Mouse (Mus musculus) yolk sac, embryonic 10.5 days (tissue): ENCODE data around the gene Rnaseh2b.

Experiments used
- DNase-seq: peaks from one replicate; pipeline ENCODE4 v3.0.0-alpha.2; 2017; ENCODE audit warnings: low spot score

The Rnaseh2b gene

DNA sequence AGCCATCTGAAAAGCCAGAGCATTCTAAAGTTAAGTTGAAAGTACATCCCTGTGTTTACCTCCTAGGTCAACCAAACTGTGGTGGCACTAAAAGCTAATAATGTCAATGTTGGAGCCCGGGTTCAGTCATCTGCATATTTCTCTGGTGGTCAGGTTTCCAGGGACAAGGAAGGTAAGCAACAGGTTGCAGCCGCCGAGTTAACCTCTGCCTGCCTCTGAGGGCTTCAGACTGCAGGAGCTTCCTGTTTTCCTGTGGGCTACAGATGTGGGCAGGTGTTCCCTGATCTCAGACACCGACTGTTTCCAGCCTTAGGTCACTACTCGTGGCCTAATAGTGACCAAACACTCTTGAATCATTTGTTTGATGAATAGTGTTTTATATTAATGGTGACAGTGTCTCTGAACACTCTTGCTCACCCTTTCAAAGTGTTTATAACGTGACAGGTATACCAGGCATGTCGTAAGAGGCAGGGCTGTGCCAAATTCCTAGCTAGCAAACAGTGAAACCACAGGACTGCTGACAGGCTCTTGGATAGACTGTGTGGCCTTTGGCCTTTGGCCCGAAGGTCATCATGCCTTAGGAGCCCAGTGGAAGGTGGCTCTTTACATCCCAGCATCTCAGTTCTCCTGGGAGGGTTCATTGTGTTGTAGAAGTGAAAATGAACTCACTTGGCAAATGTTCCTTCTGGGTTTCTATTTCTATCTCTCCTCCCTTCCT lies 69.0 kb downstream of the Rnaseh2b start:
- peak; percentile 73 for DNase-seq

DNA sequence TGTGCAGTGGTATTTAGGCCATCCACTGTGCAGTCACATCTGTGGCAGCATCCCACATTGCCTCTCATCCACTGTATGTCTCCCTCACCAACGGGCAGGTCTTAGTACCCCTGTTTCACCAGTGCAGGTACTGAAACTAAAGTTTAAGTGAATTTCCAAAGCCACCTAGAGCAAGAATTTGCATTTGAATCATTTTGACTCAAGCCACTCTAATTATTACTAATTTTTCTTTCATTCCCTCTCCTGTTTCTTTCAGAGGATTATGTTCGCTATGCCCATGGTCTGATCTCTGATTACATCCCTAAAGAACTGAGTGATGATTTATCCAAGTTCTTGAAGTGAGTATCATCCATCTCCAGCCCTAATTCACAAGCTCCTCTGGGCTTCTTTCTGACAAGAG lies 71.4 kb downstream of the Rnaseh2b start:
- no peak for DNase-seq

GRCm38 (mm10) chr14:62370819-62371218 lies 78.4 kb downstream of the Rnaseh2b start:
- peak; percentile 9 for DNase-seq

GRCm38 (mm10) chr14:62374001-62374400 lies 81.6 kb downstream of the Rnaseh2b start:
- no peak for DNase-seq

- no peak for DNase-seq
Measured at GRCm38 (mm10) chr14:62375694-62376093, 83.3 kb downstream of the Rnaseh2b start.

DNA sequence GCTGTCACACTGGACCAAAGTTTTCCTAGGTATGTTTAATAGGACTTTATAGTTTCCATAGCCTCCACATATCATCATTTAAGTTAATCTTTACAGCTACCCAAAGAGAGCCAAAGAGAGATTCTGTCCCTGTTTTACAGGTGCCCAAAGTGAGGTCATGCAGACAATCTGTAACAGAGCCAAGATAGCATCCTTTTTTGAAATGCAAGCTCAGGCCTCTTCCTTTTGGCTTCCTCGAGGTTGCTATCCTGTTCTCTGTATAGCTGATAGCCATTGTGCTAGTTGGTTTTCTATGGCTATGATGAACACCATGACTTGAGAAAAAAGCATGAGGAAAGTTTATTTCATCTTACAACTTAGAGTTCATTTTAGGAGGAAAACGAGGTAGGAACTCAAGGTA lies 83.7 kb downstream of the Rnaseh2b start:
- DNase-seq: no peak

DNA sequence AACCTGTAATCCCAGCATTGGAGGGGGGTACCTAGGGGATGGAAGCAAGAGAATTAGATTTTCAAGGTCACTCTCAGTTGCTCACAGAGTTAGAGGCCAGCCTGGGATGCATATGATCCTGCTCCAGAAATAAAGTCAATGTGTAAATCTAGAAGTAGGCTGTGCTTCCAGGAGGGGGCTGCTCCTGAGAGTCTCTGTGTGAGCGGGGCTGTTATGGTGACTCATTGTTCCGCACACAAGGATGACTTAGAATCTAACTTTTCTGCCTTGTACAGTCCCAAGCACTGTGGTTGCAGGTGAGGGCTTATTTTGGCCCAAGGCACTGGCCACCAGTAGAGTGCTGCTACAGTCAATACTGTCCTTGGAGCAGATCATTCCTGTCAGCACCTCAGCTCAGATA lies 87.0 kb downstream of the Rnaseh2b start:
- no peak for DNase-seq

DNA sequence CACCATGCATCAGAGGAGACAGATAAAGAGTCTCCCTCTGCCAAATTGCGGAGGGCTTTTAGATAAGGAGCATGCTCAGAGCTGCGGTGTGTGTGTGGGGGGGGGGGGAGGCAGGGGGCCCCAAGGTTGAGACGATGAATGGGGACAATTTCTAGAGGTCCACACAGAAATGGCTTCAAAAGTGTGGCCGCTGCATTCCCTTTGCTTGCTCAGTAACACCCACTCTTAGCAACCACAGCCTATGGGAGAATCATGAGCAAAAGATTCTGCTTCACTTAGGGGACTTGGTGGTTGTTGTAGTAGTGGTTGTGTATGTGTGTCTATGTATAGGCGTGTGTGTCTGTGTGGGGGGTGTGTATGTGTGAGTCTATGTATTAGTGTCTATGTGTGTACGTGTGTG lies 88.2 kb downstream of the Rnaseh2b start:
- no peak for DNase-seq

DNA sequence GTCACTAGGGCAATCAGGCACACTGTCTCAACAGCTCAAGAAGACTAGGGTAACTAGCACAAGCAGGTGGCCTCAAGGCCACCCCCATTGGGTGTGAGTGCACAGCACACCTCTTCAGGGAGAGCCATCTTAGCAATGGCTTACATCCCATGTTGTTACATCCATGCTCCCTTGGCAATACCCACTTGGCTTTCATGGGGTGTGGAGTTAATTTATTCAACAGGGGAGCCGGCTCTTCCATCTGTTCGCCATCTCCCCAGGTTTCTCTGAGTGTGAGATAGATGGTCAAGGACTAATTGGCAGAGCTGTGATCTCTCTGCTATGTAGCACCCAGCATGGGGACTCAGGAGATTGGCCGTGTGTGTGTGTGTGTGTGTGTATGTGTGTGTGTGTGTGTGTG lies 90.7 kb downstream of the Rnaseh2b start:
- DNase-seq: no peak

DNA sequence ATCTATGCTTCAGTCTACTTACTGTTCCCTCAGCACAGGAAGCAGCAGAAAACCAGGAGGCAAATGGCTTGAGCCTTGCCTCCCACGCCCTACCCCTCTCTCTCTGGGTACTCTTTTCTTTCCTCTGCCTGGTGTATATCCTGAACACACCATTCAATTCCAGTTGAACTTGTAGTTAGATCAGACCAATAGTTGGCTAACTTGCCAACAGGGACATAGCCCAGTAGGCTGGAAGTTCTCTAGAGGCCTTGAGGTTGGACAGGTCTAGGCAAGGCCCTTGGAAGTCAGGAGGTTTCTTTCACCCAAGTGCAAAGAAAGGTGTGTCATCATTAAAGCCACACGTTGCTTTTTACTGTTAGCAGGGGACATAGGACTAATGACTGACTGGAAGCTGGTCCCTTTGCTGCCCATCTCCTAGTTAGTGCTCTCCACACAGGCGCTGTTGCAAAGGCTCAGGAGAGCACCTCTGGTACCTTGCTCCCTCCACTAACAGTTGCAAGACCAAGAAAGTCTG lies 91.5 kb downstream of the Rnaseh2b start:
- DNase-seq: no peak

DNA sequence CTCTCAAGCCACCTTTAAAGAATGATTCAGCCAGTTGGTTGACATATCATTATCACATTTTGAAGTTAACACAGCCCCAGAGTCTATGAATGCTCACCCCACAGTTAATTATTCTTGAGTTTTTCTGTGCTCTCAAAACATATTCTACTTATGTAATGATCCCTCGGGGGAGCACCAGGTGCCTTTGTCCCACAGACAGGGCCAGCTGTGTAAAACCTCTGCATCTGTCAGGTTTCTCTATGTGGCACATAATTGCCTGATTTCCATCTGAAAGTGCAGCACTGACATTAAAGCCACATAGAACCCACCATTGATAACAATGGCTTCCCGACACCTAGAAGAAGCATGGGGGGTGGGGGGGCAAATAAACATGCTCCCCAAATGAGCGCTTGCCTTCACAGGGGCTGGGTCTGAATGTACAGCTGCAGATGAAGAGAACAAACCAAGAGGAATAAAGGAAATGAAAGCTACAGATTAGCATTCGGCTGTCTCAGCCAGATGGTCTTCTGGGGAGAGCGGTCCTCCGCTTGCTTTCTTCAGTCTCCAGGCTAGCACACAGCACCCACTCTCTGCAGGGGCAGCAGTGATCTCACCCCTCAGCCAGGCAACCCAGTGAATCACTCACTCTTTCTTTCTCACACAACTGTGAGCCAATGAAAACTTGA lies 96.8 kb downstream of the Rnaseh2b start:
- DNase-seq: no peak

GRCm38 (mm10) chr14:62389729-62390536 lies 97.5 kb downstream of the Rnaseh2b start:
- DNase-seq: no peak

GRCm38 (mm10) chr14:62392754-62393153 lies 100.4 kb downstream of the Rnaseh2b start:
- no peak for DNase-seq

DNA sequence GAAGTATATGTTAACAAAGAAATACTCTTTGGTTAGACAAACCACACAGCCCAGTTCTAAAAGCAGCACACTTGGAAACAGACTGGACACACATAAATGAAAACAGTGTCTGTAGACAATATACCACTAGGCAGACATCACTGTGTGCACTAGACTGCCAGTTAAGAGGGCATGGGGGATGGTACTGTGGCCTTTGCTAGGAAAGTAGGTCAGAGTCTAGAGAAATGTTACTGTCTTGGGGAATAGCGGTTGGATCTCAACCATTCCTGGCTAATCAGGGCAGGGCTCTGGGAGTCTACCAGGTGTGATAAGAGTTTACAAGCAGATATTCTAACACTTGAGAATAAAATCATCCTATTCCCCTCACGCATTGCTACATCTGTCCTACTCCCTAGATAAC lies 103.0 kb downstream of the Rnaseh2b start:
- DNase-seq: no peak

GRCm38 (mm10) chr14:62416007-62416741 lies 123.8 kb downstream of the Rnaseh2b start:
- DNase-seq: no peak

- DNase-seq: no peak
Measured at GRCm38 (mm10) chr14:62416742-62417134, 124.3 kb downstream of the Rnaseh2b start.

DNA sequence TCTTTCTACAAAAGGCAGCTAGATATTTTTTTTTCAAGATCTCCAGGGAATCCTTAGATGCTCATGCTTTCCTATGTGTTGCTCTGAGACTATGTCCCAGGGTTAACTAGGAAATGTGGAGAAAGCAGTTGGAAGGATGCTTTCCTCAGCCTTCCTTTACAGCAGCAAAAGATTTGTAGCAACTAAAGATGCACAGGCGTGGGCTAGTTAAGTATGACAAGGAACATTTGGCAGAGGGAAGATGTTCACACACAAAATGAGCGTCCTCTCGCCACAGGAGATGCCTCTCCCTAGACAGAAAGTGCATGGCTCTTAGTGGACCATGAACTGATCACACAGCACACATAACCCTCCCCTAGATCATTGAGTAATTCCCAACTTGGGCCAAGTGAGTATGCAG lies 125.1 kb downstream of the Rnaseh2b start:
- no peak for DNase-seq

DNA sequence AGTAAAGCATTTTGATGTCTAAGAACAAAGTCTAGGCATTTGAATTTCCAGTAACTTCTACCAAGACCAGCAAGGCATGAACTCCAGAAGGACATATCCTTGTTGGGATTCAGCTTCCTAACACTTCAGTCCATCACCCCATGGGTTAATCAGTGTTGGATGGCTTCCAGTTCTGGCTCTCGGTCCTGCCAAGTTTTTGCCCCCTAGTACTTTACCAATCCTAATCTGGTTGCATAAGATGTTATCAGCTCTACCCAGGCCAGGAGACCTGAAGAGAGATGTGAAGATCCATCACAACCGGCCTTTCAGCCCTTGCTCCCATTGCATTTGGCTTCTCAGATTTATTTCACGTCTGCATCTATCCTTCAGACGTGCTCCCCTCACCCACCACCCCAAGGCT lies 129.9 kb downstream of the Rnaseh2b start:
- DNase-seq: no peak
